Mouse (Mus musculus) erythroblast, embryonic 14.5 days (primary cell): ENCODE results near the gene Zc3h14. TPM values are rescaled to one million over a fixed set of nuclear protein-coding genes. Genes with fewer than 3 reads are reported as not detected.

Experiments
- H3K27me3 ChIP-seq: 2 replicates; pipeline ENCODE4 v1.6.1; 2012; ENCODE audit warnings: inconsistent platforms; ENCODE audit not compliant: control insufficient read depth
- H3K36me3 ChIP-seq: 2 replicates; pipeline ENCODE4 v1.6.1; 2012; ENCODE audit warnings: mild to moderate bottlenecking, inconsistent platforms; ENCODE audit not compliant: control insufficient read depth
- H3K4me1 ChIP-seq: 2 replicates; pipeline ENCODE4 v1.6.1; 2012; ENCODE audit warnings: inconsistent platforms; ENCODE audit not compliant: control insufficient read depth
- H3K4me3 ChIP-seq: replicated peaks from 2 replicates; pipeline ENCODE3; 2012; ENCODE audit warnings: moderate library complexity, mild to moderate bottlenecking, inconsistent platforms
- H3K9me3 ChIP-seq: 2 replicates; pipeline ENCODE4 v1.6.1; 2012; ENCODE audit warnings: low read length, inconsistent platforms, mixed read lengths; ENCODE audit not compliant: control insufficient read depth
- GATA1 ChIP-seq: IDR thresholded peaks from 2 replicates; pipeline ENCODE4 v1.6.1; 2012; ENCODE audit warnings: low read length, inconsistent platforms, mixed read lengths
- TAL1 ChIP-seq: IDR thresholded peaks from 3 replicates; pipeline ENCODE4 v1.6.1; 2012; ENCODE audit warnings: low read length, inconsistent platforms, mixed read lengths
- polyA plus RNA-seq: library from polyadenylated mRNA; stranded (reverse); fragments of >175 nt; gene quantifications from 2 replicates; pipeline ENCODE4 v1.2.3, GENCODE M21; 2012

Gene Zc3h14
- polyA plus RNA-seq, 1 experiment, result 0.65 TPM

DNA sequence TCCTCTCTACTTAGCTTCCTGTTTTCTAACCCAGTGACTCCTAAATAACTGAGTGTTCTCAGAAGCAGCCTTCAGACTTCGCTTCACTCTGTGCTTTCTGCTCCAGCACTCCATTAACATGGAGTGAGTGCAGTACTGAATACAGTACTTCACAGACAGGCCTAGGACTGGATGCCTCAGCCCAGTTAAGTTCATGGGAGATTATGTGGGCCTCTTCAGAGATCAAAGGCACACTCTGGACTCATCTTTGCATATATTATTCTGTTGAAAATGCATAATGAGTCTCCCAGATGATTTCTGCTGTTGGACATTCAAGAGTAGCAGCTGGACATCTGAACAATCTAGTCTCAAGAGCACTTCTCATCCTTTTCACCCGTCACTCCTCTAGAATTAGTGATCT is 74.0 kb downstream of the Zc3h14 start:
- no peaks in the 10 kb centered on the region for H3K9me3 ChIP-seq
- TF ChIP-seq TAL1 (no peak), GATA1 (no peak)
- no peaks in the 10 kb centered on the region for H3K36me3 ChIP-seq
- H3K4me1 ChIP-seq, result no peaks in the 10 kb centered on the region
- no peaks in the 10 kb centered on the region for H3K27me3 ChIP-seq
- H3K4me3 ChIP-seq, result no peak overlapping the region

DNA sequence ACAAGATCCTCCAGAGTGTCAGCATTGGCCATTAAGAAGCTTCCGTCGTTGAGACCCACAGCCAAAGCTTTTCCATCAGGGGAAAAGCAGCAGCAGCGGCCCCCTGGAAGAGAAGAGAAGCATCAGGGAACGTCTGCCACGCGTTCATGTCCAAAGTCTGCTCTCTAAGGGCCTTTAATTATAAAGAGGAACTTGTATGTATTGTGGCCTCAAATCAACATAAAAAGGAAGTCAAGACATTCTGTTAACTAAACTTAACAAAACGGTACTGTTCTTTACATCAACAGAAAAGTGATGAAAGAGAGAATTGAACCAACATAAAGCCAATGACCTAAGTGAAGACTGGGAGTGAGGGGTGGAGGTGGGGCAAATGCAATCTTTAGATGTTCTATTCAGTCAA is 84.4 kb downstream of the Zc3h14 start:
- TF ChIP-seq GATA1 (no peak), TAL1 (no peak)
- Histone ChIP-seq H3K36me3 (no peaks in the 10 kb centered on the region), H3K4me1 (no peaks in the 10 kb centered on the region), H3K27me3 (no peaks in the 10 kb centered on the region), H3K9me3 (no peaks in the 10 kb centered on the region), H3K4me3 (no peak overlapping the region)

DNA sequence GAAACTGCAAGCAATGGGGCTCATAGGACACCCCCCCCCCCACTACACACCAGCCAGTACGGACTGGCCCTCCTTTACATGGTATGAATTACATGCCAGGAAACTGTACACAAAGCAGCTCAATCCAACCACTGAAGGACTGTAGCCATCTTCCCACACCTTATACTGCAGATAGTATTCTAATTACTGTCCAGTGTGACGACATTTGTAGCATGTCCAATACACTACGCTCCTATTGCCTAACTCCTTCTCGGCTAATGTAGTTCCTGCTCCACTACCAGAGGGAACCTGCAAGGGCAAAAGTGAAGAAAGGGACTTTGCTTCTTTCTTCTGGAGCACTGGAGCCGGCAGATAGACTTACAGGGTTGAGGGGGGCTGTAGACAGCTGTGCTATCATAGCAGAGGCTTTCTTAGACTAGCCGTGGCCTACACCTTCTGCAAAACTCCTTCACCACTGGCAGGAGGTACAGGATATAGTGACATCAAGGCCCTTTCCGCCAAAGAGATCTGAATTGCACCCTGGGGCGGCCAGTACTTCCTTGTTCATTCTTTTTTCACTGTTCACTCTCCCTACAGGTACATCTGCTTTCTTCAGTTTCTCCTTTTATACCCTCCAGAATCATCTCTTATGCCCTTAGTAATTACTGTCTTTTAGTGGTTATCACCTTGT is 86.3 kb downstream of the Zc3h14 start:
- TF ChIP-seq TAL1 (no peak), GATA1 (no peak)
- no peaks in the 10 kb centered on the region for H3K9me3 ChIP-seq

DNA sequence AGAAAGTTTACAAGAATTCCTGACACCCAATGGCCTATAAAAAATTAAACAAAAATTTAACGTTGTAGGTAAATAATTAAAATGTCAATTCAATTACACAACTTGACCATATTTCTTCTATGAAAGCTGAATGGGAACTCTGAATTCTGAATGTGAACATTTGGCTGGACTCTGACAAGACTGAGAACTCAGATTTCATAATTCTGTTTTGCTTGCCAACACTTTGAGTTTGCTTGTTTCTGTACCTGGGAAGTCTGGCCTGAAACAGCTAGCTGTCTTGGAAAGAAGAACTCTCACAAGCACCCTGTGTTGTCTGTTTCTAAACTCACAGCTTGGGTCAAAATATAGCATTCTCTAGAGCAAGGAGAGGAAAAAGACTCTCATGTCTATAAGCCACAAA is 87.1 kb downstream of the Zc3h14 start:
- no peak overlapping the region for H3K4me3 ChIP-seq
- H3K27me3 ChIP-seq, result no peaks in the 10 kb centered on the region
- TF ChIP-seq TAL1 (no peak), GATA1 (no peak)
- no peaks in the 10 kb centered on the region for H3K9me3 ChIP-seq
- H3K4me1 ChIP-seq, result no peaks in the 10 kb centered on the region
- H3K36me3 ChIP-seq, result no peaks in the 10 kb centered on the region

More for the DNA sequence above, 86.3 kb downstream of the Zc3h14 start:
- Histone ChIP-seq H3K36me3 (no peaks in the 10 kb centered on the region), H3K27me3 (no peaks in the 10 kb centered on the region), H3K4me1 (no peaks in the 10 kb centered on the region), H3K4me3 (no peak overlapping the region)

DNA sequence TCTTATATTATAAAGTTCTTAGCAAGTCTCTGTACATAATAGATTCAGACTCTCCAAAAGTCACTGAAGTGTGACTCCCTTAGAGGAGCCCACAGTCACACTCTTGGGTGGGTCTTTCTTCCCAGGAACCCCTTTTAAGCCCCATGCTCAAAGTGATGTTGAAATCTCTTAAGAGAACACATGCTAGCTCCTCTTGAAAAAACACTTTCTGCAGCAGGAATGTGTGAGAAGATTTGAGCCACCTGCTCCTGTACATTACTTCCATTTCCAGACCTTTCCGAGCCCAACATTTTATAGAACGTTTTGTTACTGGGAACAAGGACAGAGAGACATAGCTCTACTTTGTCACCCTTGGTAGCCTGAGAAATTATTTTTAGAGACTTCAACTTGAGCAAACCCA is 88.1 kb downstream of the Zc3h14 start:
- Histone ChIP-seq H3K27me3 (no peaks in the 10 kb centered on the region), H3K4me1 (no peaks in the 10 kb centered on the region), H3K4me3 (no peak overlapping the region), H3K36me3 (no peaks in the 10 kb centered on the region), H3K9me3 (no peaks in the 10 kb centered on the region)
- no peak for TF ChIP-seq GATA1
- no peak for TF ChIP-seq TAL1

DNA sequence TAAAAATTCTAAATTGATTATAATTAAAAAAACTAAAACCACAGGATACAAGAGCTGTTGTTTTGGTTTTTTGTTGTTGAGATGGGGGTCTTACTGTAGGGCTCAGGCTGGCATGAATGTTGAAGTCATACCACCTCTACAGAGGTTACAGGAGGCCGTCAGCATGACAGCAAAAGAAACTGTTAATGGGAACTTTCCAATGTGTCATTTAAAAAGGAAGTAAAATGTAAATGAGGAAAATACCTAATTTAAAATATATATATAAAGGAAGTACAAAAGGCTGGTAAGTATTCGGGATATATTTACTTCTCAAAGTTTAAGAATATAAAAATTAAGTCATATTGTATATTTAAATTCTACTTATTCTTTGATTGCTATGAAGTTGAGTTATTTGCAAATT is 88.7 kb downstream of the Zc3h14 start:
- Histone ChIP-seq H3K4me1 (no peaks in the 10 kb centered on the region), H3K27me3 (no peaks in the 10 kb centered on the region), H3K4me3 (no peak overlapping the region), H3K9me3 (no peaks in the 10 kb centered on the region), H3K36me3 (no peaks in the 10 kb centered on the region)
- no peak for TF ChIP-seq TAL1
- no peak for TF ChIP-seq GATA1

Other genes starting within 250 kb of the Zc3h14 start
- not detected in 2 replicates for gene Kcnk10, start 168.7 kb upstream of the Zc3h14 start, polyA plus RNA-seq
- gene Spata7, start 118.8 kb upstream of the Zc3h14 start, polyA plus RNA-seq, result 0.03 and 0.08 TPM in 2 replicates
- not detected in 2 replicates for gene Ptpn21, start 9.6 kb upstream of the Zc3h14 start, polyA plus RNA-seq
- 0.03 TPM in 1 of 2 replicates, not detected in the other for gene Eml5, start 154.5 kb downstream of the Zc3h14 start, polyA plus RNA-seq
- gene Ttc8, start 173.6 kb downstream of the Zc3h14 start, polyA plus RNA-seq, result not detected in 2 replicates